Mouse (Mus musculus) neural tube, embryonic 15.5 days (tissue): Measurements from ENCODE around the gene Lrba. TPM values are rescaled to one million over a fixed set of nuclear protein-coding genes. Genes with fewer than 3 reads are reported as not detected.

Experiments used
- ATAC-seq: fragments of 200-750 bp; cut with Nextera tagmentation; 2 replicates; pipeline ENCODE4 v1.8.0; 2017; ENCODE audit warnings: mild to moderate bottlenecking, moderate TSS enrichment, moderate library complexity; ENCODE audit not compliant: low FRiP score
- H3K27ac ChIP-seq: fragments of 300-500 bp; sonication (generic); replicated peaks from 2 replicates; pipeline ENCODE4 v1.5.1; 2015; ENCODE audit warnings: mild to moderate bottlenecking, inconsistent platforms
- H3K27me3 ChIP-seq: fragments of 300-500 bp; sonication (generic); replicated peaks from 2 replicates; pipeline ENCODE4 v1.6.1; 2015; ENCODE audit warnings: inconsistent platforms
- H3K36me3 ChIP-seq: fragments of 300-500 bp; sonication (generic); 2 replicates; pipeline ENCODE4 v1.6.1; 2015; ENCODE audit warnings: inconsistent platforms
- H3K4me1 ChIP-seq: fragments of 300-500 bp; sonication (generic); 2 replicates; pipeline ENCODE4 v1.6.1; 2015; ENCODE audit warnings: inconsistent platforms
- H3K4me2 ChIP-seq: fragments of 300-500 bp; sonication (generic); 2 replicates; pipeline ENCODE4 v1.6.1; 2015; ENCODE audit warnings: inconsistent platforms, mild to moderate bottlenecking, moderate library complexity
- H3K4me3 ChIP-seq: fragments of 300-500 bp; sonication (generic); replicated peaks from 2 replicates; pipeline ENCODE4 v1.5.1; 2015; ENCODE audit warnings: mild to moderate bottlenecking, inconsistent platforms
- H3K9ac ChIP-seq: fragments of 300-500 bp; sonication (generic); replicated peaks from 2 replicates; pipeline ENCODE4 v1.6.1; 2015; ENCODE audit warnings: mild to moderate bottlenecking, inconsistent platforms
- H3K9me3 ChIP-seq: fragments of 300-500 bp; sonication (generic); replicated peaks from 2 replicates; pipeline ENCODE4 v1.6.1; 2016; ENCODE audit warnings: inconsistent platforms
- WGBS: fragments of 180-500 bp; shearing (Covaris S2); methylation state at CpG from one replicate; pipeline ENCODE4 v1.1.7; 2015; ENCODE audit warnings: mixed read lengths; 5-methylcytosine and 5-hydroxymethylcytosine counted together
- polyA plus RNA-seq: library from polyadenylated mRNA; unstranded; fragments of >200 nt; fragmentation: Nextera tagmentation; extraction: Ambion mirVana; gene quantifications from 2 replicates; pipeline ENCODE4 v1.2.1, GENCODE M21; 2015

The Lrba gene
- polyA plus RNA-seq, 1 experiment from 2014 or later, result 5.7 TPM

- peak; percentile 59; the same call in 1 of the 2 replicates for ATAC-seq
- peak overlapping the region; percentile 17 for H3K4me2 ChIP-seq
- H3K36me3 ChIP-seq, result no peaks in the 10 kb centered on the region
- H3K9me3 ChIP-seq, result no peaks in the 10 kb centered on the region
- 34% methylated on average over 16 of the region's 16 CpGs for whole genome bisulfite sequencing
- H3K9ac ChIP-seq, result no peak overlapping the region
- peaks cover 7% of the 10 kb centered on the region for H3K4me1 ChIP-seq
- peak overlapping the region; percentile 72 for H3K27ac ChIP-seq
- no peak overlapping the region for H3K4me3 ChIP-seq
- H3K27me3 ChIP-seq, result no peaks in the 10 kb centered on the region
Measured at GRCm38 (mm10) chr3:86531531-86532269, 307.2 kb downstream of the Lrba start.

- Histone ChIP-seq H3K36me3 (no peaks in the 10 kb centered on the region), H3K27ac (no peak overlapping the region), H3K27me3 (no peaks in the 10 kb centered on the region), H3K4me3 (no peak overlapping the region), H3K4me1 (peaks cover 19% of the 10 kb centered on the region), H3K9me3 (no peaks in the 10 kb centered on the region), H3K4me2 (no peak overlapping the region), H3K9ac (no peak overlapping the region)
- ATAC-seq, result no peak
- WGBS, result 42% methylated on average over 1 of the region's 1 CpGs
Measured at GRCm38 (mm10) chr3:86536751-86537150, 312.3 kb downstream of the Lrba start.

GRCm38 (mm10) chr3:86538645-86539554, 314.4 kb downstream of the Lrba start:
- H3K4me1 ChIP-seq, result peaks cover 15% of the 10 kb centered on the region
- H3K4me3 ChIP-seq, result 0 out of 2 replicates have a peak overlapping the region, but pooled peaks have one; percentile 1
- H3K27ac ChIP-seq, result peak overlapping the region; percentile 82
- WGBS, result 21% methylated on average over 13 of the region's 13 CpGs
- peak; percentile 61 for ATAC-seq
- no peaks in the 10 kb centered on the region for H3K27me3 ChIP-seq
- no peak overlapping the region for H3K9ac ChIP-seq
- no peaks in the 10 kb centered on the region for H3K36me3 ChIP-seq
- peak overlapping the region; percentile 43 for H3K4me2 ChIP-seq
- no peaks in the 10 kb centered on the region for H3K9me3 ChIP-seq

- 0 out of 2 replicates have a peak, but pooled peaks have one; percentile 25 for ATAC-seq
- Histone ChIP-seq H3K4me1 (peaks cover 15% of the 10 kb centered on the region), H3K9ac (no peak overlapping the region), H3K36me3 (no peaks in the 10 kb centered on the region), H3K27ac (peak overlapping the region; percentile 82), H3K9me3 (no peaks in the 10 kb centered on the region), H3K4me2 (peak overlapping the region; percentile 43), H3K4me3 (peak overlapping the region; percentile 6), H3K27me3 (no peaks in the 10 kb centered on the region)
- 38% methylated on average over 11 of the region's 11 CpGs for WGBS
Measured at GRCm38 (mm10) chr3:86539555-86540168, 315.2 kb downstream of the Lrba start.

GRCm38 (mm10) chr3:86541074-86541614, 316.7 kb downstream of the Lrba start:
- Histone ChIP-seq H3K36me3 (no peaks in the 10 kb centered on the region), H3K27me3 (no peaks in the 10 kb centered on the region), H3K27ac (peak overlapping the region; percentile 75), H3K4me2 (peak overlapping the region; percentile 49), H3K4me3 (peak overlapping the region; percentile 7), H3K9me3 (no peaks in the 10 kb centered on the region), H3K9ac (peak overlapping the region; percentile 24; the same call in 1 of the 2 replicates), H3K4me1 (peaks cover 15% of the 10 kb centered on the region)
- WGBS, result 25% methylated on average over 4 of the region's 4 CpGs
- ATAC-seq, result 0 out of 2 replicates have a peak, but pooled peaks have one; percentile 25

- peak overlapping the region; percentile 49 for H3K4me2 ChIP-seq
- H3K27ac ChIP-seq, result peak overlapping the region; percentile 66
- H3K4me1 ChIP-seq, result peaks cover 21% of the 10 kb centered on the region
- 0 out of 2 replicates have a peak overlapping the region, but pooled peaks have one; percentile 3 for H3K9ac ChIP-seq
- no peaks in the 10 kb centered on the region for H3K27me3 ChIP-seq
- no peaks in the 10 kb centered on the region for H3K36me3 ChIP-seq
- H3K4me3 ChIP-seq, result 0 out of 2 replicates have a peak overlapping the region, but pooled peaks have one; percentile 8
- H3K9me3 ChIP-seq, result no peaks in the 10 kb centered on the region
- WGBS, result 30% methylated on average over 1 of the region's 1 CpGs
- no peak for ATAC-seq
Measured at GRCm38 (mm10) chr3:86541863-86542397, 317.4 kb downstream of the Lrba start.

- H3K4me3 ChIP-seq, result peak overlapping the region; percentile 44
- peak overlapping the region; percentile 34 for H3K4me2 ChIP-seq
- H3K9me3 ChIP-seq, result no peaks in the 10 kb centered on the region
- no peaks in the 10 kb centered on the region for H3K27me3 ChIP-seq
- H3K9ac ChIP-seq, result peak overlapping the region; percentile 41; the same call in 1 of the 2 replicates
- H3K4me1 ChIP-seq, result peaks cover 9% of the 10 kb centered on the region
- H3K27ac ChIP-seq, result peak overlapping the region; percentile 77
- ATAC-seq, result no peak
- 25% methylated on average over 3 of the region's 3 CpGs for WGBS
- no peaks in the 10 kb centered on the region for H3K36me3 ChIP-seq
Measured at GRCm38 (mm10) chr3:86544785-86545184, 320.3 kb downstream of the Lrba start.

- H3K27me3 ChIP-seq, result no peaks in the 10 kb centered on the region
- no peak for ATAC-seq
- peaks cover 17% of the 10 kb centered on the region for H3K4me1 ChIP-seq
- peak overlapping the region; percentile 57 for H3K9ac ChIP-seq
- 10% methylated on average over 5 of the region's 5 CpGs for WGBS
- no peaks in the 10 kb centered on the region for H3K36me3 ChIP-seq
- H3K4me2 ChIP-seq, result peak overlapping the region; percentile 61
- H3K4me3 ChIP-seq, result peak overlapping the region; percentile 48
- H3K27ac ChIP-seq, result peak overlapping the region; percentile 89
- H3K9me3 ChIP-seq, result no peaks in the 10 kb centered on the region
Measured at GRCm38 (mm10) chr3:86545945-86546344, 321.5 kb downstream of the Lrba start.

- Histone ChIP-seq H3K4me2 (peak overlapping the region; percentile 61), H3K4me3 (peak overlapping the region; percentile 48), H3K9ac (peak overlapping the region; percentile 57), H3K9me3 (no peaks in the 10 kb centered on the region), H3K4me1 (peaks cover 22% of the 10 kb centered on the region), H3K27ac (peak overlapping the region; percentile 89), H3K36me3 (no peaks in the 10 kb centered on the region), H3K27me3 (no peaks in the 10 kb centered on the region; the same call in 1 of the 2 replicates)
- WGBS, result under 1% methylated on average over 45 of the region's 45 CpGs
- no peak for ATAC-seq
Measured at GRCm38 (mm10) chr3:86546471-86547250, 322.2 kb downstream of the Lrba start.

GRCm38 (mm10) chr3:86547251-86547791, 322.8 kb downstream of the Lrba start:
- Histone ChIP-seq H3K4me2 (peak overlapping the region; percentile 61), H3K4me1 (peaks cover 22% of the 10 kb centered on the region), H3K27me3 (peaks cover 2% of the 10 kb centered on the region; the same call in 1 of the 2 replicates), H3K36me3 (no peaks in the 10 kb centered on the region), H3K9me3 (no peaks in the 10 kb centered on the region), H3K9ac (peak overlapping the region; percentile 57), H3K4me3 (peak overlapping the region; percentile 48), H3K27ac (peak overlapping the region; percentile 89)
- no peak; the same call in 1 of the 2 replicates for ATAC-seq
- 1% methylated on average over 42 of the region's 42 CpGs for WGBS
